Mouse (Mus musculus) urinary bladder, postnatal 4 days (tissue): ENCODE results near the gene Fkbp2.
A peak's percentile ranks its signal among the peaks of the same experiment; 100 is the strongest.
"Not testable (repeated sequence)": the region's sequence is repeated elsewhere in the genome, so short reads cannot be mapped to it uniquely, and the experiment has no call there.

ENCODE experiments used
- DNase-seq, 2 experiments: peaks; one replicate each; pipeline ENCODE4 v3.0.0; 2021 to 2022; ENCODE audit warnings: low spot score in 2 of 2

Fkbp2 gene

GRCm38 (mm10) chr19:6991166-6991565 lies 10.9 kb upstream of the Fkbp2 start:
- DNase-seq: not testable (repeated sequence)

GRCm38 (mm10) chr19:6990712-6991111 lies 10.4 kb upstream of the Fkbp2 start:
- no peak for DNase-seq

- DNase-seq: no peak
These were observed 8.9 kb upstream of the Fkbp2 start for GRCm38 (mm10) chr19:6989251-6989650.

GRCm38 (mm10) chr19:6987904-6988285 lies 7.6 kb upstream of the Fkbp2 start:
- no peak for DNase-seq

- peak; percentile 68 to 69 for DNase-seq
These were observed 7.0 kb upstream of the Fkbp2 start, which contains the start of gene Vegfb for GRCm38 (mm10) chr19:6987061-6987903. Gene Vegfb, minus strand, starts transcription at chr19:6987651.

DNA sequence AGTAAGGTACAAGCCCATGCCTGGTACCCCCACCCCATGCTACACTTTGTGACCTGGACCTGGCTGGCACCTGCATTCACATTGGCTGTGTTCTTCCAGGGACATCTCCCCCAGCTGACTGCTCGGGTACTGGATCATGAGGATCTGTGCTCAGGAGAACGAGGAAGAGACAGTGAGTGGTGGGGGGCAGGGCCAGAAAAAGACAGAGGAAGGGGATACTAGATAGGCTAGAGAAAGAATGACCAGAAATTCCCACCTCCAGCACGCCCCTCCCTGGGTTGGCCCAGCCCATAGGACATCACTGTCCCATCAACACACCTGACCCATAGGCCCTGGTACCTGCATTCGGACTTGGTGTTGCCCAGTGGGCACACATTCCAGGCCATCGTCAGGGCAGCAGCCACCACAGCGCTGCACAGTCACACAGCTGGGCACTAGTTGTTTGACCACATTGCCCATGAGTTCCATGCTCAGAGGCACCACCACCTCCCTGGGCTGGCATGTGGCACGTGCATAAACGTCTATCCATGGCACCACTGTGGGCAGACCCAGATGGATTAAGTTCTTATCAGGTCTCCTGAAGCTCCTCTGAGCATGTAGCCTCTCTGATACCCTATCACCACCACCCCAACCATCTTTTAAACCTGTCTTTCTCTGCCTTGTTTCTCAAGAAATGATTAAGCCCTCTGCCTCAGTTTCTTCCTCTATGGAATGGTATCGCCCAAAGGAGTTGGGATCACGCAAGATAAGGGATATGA lies 5.8 kb upstream of the Fkbp2 start:
- DNase-seq: no peak

DNA sequence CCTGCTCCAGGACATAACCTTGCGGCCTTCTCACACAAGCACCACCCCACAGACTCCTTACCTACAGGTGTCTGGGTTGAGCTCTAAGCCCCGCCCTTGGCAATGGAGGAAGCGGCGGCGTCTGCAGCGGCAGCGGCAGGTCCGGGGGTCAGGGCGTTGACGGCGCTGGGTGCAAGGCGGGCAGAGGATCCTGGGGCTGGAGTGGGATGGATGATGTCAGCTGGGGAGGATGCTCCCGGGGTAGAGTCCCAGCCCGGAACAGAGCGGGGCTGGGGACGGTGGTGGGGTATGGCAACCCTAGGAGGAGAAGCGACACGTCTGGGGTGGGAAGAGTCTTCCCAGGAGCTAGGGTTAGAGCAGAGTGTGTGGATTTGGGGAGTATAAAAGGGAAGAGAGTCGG lies 5.0 kb upstream of the Fkbp2 start:
- DNase-seq: no peak

DNA sequence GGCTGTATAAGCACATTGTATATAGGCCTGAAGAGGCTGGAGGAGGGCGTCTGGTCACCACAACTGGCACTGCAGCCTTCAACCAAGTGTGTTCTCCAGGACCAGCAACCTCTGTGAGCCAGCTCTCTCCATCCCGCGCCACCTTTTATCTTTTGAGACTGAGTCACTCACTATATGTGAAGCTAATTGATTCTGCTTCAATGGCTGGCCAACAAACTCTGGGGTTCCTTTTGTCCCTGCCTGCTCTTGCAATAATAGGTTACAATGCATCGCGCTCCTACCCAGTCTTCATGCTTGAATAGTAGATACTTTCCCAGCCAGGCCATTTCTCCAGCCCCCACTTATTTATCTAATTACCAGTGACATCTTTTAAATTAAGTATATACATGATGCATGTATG lies 3.3 kb upstream of the Fkbp2 start:
- no peak for DNase-seq

- no peak for DNase-seq
These were observed 1.2 kb upstream of the Fkbp2 start for GRCm38 (mm10) chr19:6981465-6981864.

DNA sequence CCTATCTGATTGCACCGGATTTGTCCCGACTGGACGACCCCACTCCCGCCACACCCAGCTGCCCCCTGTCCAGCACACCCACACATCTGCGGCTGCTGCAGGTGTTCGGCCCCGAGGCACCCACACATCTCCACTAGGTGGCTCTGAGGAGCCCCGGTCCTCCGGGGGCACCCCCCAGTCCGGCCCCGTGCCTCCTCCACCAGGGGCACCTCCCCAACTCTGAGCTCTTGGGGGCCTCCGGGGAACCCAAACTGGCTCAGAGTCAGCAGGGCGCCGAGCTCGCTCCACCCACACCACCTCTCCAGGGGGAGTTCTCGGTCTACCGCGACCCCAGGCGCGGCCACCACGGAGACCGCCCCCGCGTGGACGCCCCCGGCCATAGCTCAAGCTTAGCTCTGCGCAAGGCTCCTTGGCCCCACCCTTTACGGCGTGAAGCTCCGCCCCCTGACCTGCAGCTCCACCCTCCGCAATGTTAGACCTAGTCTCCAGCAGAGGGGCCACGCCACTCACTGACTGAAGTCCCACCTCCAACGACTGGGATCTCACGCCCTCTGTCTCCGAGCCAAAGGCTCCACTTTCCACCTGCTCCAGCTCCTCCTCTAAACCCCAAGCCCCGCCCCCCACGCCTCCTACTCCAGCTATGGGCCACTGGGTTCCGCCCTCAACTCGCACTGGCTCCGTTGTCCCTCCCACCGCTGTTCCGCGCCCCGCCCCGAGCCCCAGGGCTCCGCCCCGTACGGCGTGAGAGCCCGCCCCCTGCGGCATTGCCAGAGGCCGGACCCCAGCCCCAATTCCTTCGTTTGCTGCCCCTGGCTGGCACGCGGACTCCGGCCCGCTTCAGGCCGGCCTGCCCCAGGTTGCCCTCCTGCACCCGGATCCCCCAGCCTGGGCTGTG lies 568 bp downstream of the Fkbp2 start:
- DNase-seq: peak; percentile 99 to 100

- no peak for DNase-seq
These were observed 1.3 kb downstream of the Fkbp2 start for GRCm38 (mm10) chr19:6979001-6979479.

DNA sequence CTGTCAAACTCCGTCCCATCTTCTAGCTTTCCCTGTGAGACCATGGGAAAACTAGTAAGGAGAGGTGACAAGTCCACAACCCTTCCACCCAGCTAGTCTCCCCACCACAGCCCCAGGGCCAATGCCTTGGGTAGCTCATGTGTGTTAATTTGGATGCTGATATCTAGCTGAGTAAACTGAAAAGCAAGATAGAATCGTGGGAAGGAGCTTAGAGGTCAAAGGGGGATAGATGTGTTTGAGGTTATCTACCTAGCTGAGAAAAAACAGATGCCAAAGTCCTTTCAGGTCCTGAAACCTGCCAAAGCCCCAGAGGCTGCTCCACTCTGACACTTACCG lies 1.7 kb downstream of the Fkbp2 start:
- DNase-seq: no peak

DNA sequence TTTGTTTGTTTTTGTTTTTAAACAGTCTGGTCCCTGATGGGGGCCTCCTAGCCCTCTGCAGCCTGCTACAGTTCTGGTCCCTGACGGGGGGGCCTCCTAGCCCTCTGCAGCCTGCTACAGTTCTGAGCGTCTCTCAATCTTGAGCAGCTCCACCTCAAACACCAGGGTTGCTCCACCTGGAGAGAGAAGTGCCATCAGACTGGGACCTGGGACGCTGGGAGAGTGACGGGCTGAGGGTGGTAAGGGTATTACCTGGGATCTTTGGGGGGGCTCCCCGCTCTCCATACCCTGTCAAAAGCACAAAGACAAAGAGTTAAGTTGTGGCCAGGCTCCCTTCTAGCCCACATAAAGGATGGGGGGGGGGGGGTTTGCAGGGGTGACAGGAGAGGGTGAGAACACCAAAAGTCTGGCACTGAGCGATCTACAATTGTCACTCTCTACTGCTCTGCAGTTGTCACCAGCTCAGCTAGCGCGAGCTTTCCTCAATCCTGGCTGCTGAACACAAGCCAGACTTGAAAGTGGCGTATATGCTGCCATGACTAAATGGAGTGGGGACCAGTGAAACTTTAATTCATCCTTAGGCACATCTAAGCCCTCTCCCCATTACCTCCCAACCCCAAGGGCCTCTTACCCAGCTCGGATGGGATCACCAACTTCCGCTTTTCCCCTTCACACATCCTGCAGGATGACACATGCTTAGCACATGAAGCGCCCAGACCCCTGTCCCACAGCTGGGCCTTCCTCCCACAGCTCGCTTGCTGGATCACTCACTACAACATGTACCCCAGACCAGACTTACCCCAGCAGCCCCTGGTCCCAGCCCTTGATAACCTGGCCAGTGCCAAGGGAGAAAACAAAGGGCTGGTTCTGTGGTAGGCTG lies 2.3 kb downstream of the Fkbp2 start:
- no peak for DNase-seq

GRCm38 (mm10) chr19:6975537-6976521 lies 4.5 kb downstream of the Fkbp2 start, which contains the start of gene Plcb3:
Gene Plcb3, minus strand, starts transcription at chr19:6976470.
- peak in 1 of 2 experiments; percentile 59 for DNase-seq

DNA sequence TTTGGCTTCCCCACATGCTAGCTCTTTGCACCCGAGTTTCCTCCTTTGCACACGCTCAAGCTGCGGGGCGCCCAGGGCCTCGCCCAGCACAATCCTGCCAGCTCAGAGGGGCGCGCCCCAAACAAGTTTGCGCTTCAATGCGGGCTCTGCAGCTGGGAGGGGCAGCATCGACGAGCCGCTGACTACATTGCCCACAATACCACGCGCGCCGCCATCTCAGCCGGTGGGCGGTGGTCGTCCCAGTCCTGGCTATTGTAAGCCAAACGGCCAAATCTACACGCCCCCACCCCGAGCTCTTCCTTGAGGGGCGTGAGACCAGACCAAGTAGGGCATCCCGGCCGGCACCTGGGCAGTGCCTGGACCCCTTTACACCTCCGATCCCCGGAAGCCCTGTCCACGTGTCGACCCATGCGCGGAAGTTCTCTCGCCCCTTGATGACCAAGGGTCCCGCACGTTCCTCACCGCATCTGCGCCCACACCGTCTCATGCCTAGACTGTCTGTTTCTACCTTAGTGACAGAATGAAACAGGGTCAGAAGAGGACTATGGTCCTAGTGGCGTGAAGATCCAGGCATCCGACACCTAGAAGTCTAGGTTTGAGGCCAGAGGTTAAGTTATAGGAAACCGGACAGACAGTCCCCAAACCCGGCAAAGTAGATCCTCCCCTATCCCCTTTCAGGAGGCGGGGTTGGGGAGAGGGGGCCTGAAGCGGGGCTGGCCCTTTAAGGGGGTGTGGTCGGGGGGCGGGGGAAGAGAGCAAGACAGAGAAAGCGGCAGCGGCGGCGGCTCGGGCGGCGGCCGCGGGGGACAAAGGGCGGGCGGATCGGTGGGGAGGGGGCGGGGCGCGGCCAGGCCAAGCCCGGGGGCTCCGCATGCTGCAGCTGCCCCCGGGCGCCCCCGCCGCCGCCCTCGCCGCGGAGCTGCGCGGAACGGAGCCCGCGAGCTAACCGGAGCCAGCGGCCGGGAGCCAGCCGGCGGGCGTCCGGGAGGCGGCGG lies 5.8 kb downstream of the Fkbp2 start, which contains the start of gene Ppp1r14b:
Gene Ppp1r14b, plus strand, starts transcription at position 758 of the 995 bp plus-strand sequence.
- peak; percentile 77 to 89 for DNase-seq

DNA sequence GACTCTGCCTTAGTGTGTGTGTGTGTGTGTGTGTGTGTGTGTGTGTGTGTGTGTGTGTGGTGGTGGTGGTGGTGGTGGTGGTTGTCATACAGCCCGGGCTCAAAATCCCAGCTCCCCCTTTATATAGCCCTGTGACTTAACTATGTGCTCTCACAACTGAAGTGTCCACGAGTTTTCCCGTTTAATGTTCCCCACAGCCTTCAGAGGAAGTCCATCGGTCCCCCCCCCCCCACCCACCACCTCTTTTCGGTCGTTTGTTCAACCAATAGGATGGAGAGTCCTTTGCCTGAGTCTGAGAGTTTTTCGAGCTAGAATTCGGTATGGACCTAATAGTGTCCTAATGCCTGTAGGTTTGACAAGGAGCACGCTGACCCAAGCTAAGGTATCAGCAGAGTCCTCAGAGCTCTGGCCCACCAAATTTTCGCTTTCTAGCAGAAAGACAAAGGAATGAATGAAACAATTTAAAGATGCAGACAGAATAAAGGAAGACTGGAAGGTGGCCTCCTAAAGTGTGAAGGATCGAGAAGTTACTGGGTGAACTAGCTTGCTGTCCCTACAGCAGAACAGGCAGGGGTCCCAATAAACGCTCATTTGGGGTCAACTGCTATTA lies 6.6 kb downstream of the Fkbp2 start:
- no peak for DNase-seq

DNA sequence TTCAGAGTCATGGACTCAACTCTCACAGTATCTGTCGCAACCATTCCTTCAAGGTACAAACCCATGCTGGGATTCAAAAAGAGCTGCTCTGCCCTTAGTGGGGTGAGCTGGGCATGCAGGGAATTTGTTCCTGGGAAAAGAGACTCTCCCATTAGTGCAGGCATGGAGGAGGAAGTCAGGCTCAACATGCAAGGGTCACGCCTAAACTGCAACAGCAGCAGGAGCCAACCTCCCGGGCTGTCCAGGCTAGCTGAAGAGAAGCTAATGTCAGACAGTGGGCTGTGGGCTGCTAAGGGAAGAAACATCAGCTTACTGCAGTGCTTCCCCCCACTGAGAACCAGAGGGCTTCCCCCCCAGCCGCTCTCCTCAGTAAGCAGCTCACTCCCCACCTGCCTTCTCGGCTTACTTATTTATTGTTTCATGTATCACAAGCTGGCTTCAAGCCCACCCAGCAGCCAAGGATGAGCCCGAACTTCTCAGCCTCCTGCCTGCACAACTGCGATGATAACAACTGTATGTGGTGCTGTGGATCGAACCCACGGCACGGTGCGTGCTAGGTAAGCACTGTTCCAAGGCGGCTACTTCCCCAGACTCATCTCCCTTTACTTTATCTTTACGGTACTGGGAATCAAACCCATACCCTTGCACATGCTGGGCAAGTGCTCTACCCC lies 7.9 kb downstream of the Fkbp2 start:
- DNase-seq: no peak
